Comparison of ENCODE assay signal across 24 mouse cellular contexts in the genomic region with DNA sequence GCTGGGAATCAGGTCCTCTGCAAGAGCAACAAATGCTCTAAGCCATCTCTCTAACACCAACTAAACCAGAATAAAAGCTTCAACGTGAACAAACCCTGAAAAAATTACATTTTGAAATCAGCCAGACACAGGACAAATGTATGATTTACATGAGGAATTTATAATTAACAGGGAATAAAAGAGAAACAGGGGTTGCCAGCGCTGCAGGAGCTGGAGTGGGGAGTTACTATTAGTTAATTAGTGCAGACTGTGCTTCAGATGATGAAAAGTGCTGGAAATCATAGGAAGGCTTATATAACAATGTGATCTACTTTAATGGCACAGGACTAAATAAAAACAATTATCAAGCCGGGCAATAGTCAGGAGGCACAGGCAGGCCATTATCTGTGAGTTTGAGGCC. TPM values are rescaled to one million over a fixed set of nuclear protein-coding genes. Genes with fewer than 3 reads are reported as not detected.
A peak's percentile ranks its signal among the peaks of the same experiment; 100 is the strongest.
DNase-seq lines count a peak whose midpoint lies in the region; ATAC-seq and TF ChIP-seq lines count a peak whose summit lies in the region.
"Had no signal": no experiment of that assay in that cellular context is flagged by ENCODE, and none has a peak within 500 bp of the region (broad histone marks: within the 10 kb centered on the region; RNA-seq: fewer than 3 reads in every experiment).

No protein-coding gene starts in this region.

- no peaks in the 10 kb centered on the region for H3K27me3 ChIP-seq in kidney, adult 2 months (replicated peaks; ENCODE audit: control insufficient read depth, insufficient read depth, low read length)
- no peaks in the 10 kb centered on the region for H3K27me3 ChIP-seq in kidney, postnatal 0 days (ENCODE audit: insufficient read depth, low read length)
- no peaks in the 10 kb centered on the region for H3K27me3 ChIP-seq in kidney, embryonic 14.5 days (ENCODE audit: control insufficient read depth, insufficient read depth, low read length)
- H3K27me3 ChIP-seq: embryonic facial prominence, embryonic 13.5 days; embryonic facial prominence, embryonic 15.5 days; forebrain, embryonic 12.5 days; Patski had no signal

- no peak overlapping the region for H3K4me2 ChIP-seq in kidney, postnatal 0 days (ENCODE audit: low read length)
- H3K4me2 ChIP-seq in kidney, embryonic 14.5 days (replicated peaks; ENCODE audit: low read depth, low read length) = no peak overlapping the region
- H3K4me2 ChIP-seq: embryonic facial prominence, embryonic 13.5 days; embryonic facial prominence, embryonic 15.5 days; forebrain, embryonic 12.5 days had no signal

- no peak overlapping the region for H3K4me3 ChIP-seq in kidney, adult 2 months (ENCODE audit: insufficient read depth, low read depth, low read length)
- no peak overlapping the region for H3K4me3 ChIP-seq in kidney, postnatal 0 days (replicated peaks; ENCODE audit: low read depth, low read length)
- H3K4me3 ChIP-seq in kidney, embryonic 14.5 days (ENCODE audit: low read length) = no peak overlapping the region
- H3K4me3 ChIP-seq: embryonic facial prominence, embryonic 13.5 days; embryonic facial prominence, embryonic 15.5 days; erythroblast, embryonic 14.5 days; forebrain, embryonic 10.5 days; forebrain, embryonic 12.5 days had no signal

- TF ChIP-seq POLR2A in kidney, adult 2 months (IDR thresholded peaks at IDR 0.05; ENCODE audit: low read depth, low read length) = no peak

- no peaks in the 10 kb centered on the region for H3K36me3 ChIP-seq in kidney, adult 2 months (ENCODE audit: control insufficient read depth, insufficient read depth, low read length)
- no peaks in the 10 kb centered on the region for H3K36me3 ChIP-seq in kidney, postnatal 0 days (ENCODE audit: insufficient read depth, low read length)
- H3K36me3 ChIP-seq in kidney, embryonic 14.5 days (ENCODE audit: control insufficient read depth, insufficient read depth, low read length) = no peaks in the 10 kb centered on the region
- H3K36me3 ChIP-seq: embryonic facial prominence, embryonic 15.5 days had no signal

- TF ChIP-seq CTCF in kidney, adult 2 months (conservative IDR thresholded peaks at IDR 0.05; ENCODE audit: insufficient read depth, insufficient read length, low read depth, low read length) = no peak
- TF ChIP-seq CTCF in kidney, postnatal 0 days (IDR thresholded peaks at IDR 0.05; ENCODE audit: low read depth) = no peak

- no peak for ATAC-seq in kidney, postnatal 0 days (replicated peaks; ENCODE audit: low FRiP score, low read depth)
- no peak for ATAC-seq in kidney, embryonic 14.5 days (ENCODE audit: low FRiP score, low TSS enrichment)
- ATAC-seq: activated CD4-positive, CD25-positive, alpha-beta regulatory T cell, adult 4 months; forebrain, embryonic 14.5 days; forebrain, embryonic 16.5 days; Patski had no signal

- peaks cover 25% of the 10 kb centered on the region for H3K4me1 ChIP-seq in kidney, adult 2 months (ENCODE audit: control insufficient read depth, insufficient read depth, low read length)
- H3K4me1 ChIP-seq in kidney, postnatal 0 days (replicated peaks; ENCODE audit: insufficient read depth, low read length) = no peaks in the 10 kb centered on the region
- H3K4me1 ChIP-seq in kidney, embryonic 14.5 days (ENCODE audit: control insufficient read depth, insufficient read depth, low read length) = 0 out of 2 replicates have a peak, but pooled peaks cover 1% of the 10 kb centered on the region
- H3K4me1 ChIP-seq: embryonic facial prominence, embryonic 15.5 days had no signal

- no peaks in the 10 kb centered on the region for H3K9me3 ChIP-seq in kidney, postnatal 0 days (replicated peaks; ENCODE audit: low read length)
- no peaks in the 10 kb centered on the region for H3K9me3 ChIP-seq in kidney, embryonic 14.5 days (ENCODE audit: control insufficient read depth, low read length)
- H3K9me3 ChIP-seq: embryonic facial prominence, embryonic 13.5 days; embryonic facial prominence, embryonic 15.5 days; forebrain, embryonic 10.5 days; forebrain, embryonic 12.5 days had no signal

- H3K9ac ChIP-seq in kidney, postnatal 0 days (ENCODE audit: low read depth, low read length) = no peak overlapping the region
- H3K9ac ChIP-seq in kidney, embryonic 14.5 days (ENCODE audit: low read depth, low read length) = no peak overlapping the region
- H3K9ac ChIP-seq: embryonic facial prominence, embryonic 13.5 days; embryonic facial prominence, embryonic 15.5 days; forebrain, embryonic 12.5 days had no signal

- WGBS in kidney, adult 2 months = 41% methylated on average over 3 of the region's 3 CpGs
- WGBS in kidney, postnatal 0 days = 70% methylated on average over 3 of the region's 3 CpGs
- 85% methylated on average over 3 of the region's 3 CpGs for WGBS in kidney, embryonic 14.5 days

- peak overlapping the region; percentile 91 for H3K27ac ChIP-seq in kidney, adult 2 months (ENCODE audit: insufficient read depth, low read depth, low read length)
- 0 out of 2 replicates have a peak overlapping the region, but pooled peaks have one; percentile 31 for H3K27ac ChIP-seq in kidney, postnatal 0 days
- no peak overlapping the region for H3K27ac ChIP-seq in kidney, embryonic 14.5 days (ENCODE audit: low read depth, low read length)
- H3K27ac ChIP-seq: embryonic facial prominence, embryonic 13.5 days; embryonic facial prominence, embryonic 15.5 days; forebrain, embryonic 10.5 days; forebrain, embryonic 12.5 days had no signal

- DNase-seq in kidney, adult 2 months = peak; percentile 53
- DNase-seq in kidney, postnatal 4 days = no peak
- DNase-seq in kidney, postnatal 0 days (ENCODE audit: low spot score) = no peak
- DNase-seq in Muller cell, postnatal 12 days (ENCODE audit: inconsistent ontology term) = peak; percentile 17
- DNase-seq in cerebellum, adult 18-20 months = no peak
- DNase-seq: adrenal gland, adult 8-10 months; adrenal gland, postnatal 14 days; adrenal gland, postnatal 36 days; cerebellum, adult 11-12 months; cerebellum, adult 8-10 months; cerebellum, adult 9-11 months; cerebellum, postnatal 14 days; cerebellum, postnatal 36 days; embryo, embryonic 11 days had no signal

RNA-seq across cellular contexts. Expression of a gene that starts 20.3 kb away (rescaled TPM):
- polyA plus RNA-seq in kidney, adult 2 months (2012; rRNA removed) = 85.0 and 86.5 TPM in 2 replicates
- 32.9 and 35.5 TPM in 2 replicates for polyA plus RNA-seq in kidney, postnatal 0 days (2015; fragmentation: Nextera tagmentation; extraction: Ambion mirVana)
- 51.9 and 54.9 TPM in 2 replicates for polyA plus RNA-seq in kidney, embryonic 14.5 days (2014; fragmentation: Nextera tagmentation; extraction: Ambion mirVana)

RNA-seq across cellular contexts. Expression of a gene that starts 54.3 kb away (rescaled TPM):
- polyA plus RNA-seq in kidney, adult 2 months (2012; rRNA removed) = 1.5 and 1.8 TPM in 2 replicates
- polyA plus RNA-seq in kidney, postnatal 0 days (2015; fragmentation: Nextera tagmentation; extraction: Ambion mirVana) = 4.9 and 6.3 TPM in 2 replicates
- 9.8 and 16.0 TPM in 2 replicates for polyA plus RNA-seq in kidney, embryonic 14.5 days (2014; fragmentation: Nextera tagmentation; extraction: Ambion mirVana)
- polyA plus RNA-seq: activated CD4-positive, CD25-positive, alpha-beta regulatory T cell, adult 4 months had no signal

Comparison
In these comparisons a context has a peak if more than half of its experiments do, and no peak if none do; other contexts are left out.
1. DNase-seq: peak in kidney, adult 2 months (single experiment) and Muller cell, postnatal 12 days (single experiment); none in kidney, postnatal 4 days (0 of 2), kidney, postnatal 0 days (single experiment) and cerebellum, adult 18-20 months (0 of 2).